Mouse (Mus musculus) CH12.LX (cell line): ENCODE measurements around the gene Tbc1d9b. TPM values are rescaled to one million over a fixed set of nuclear protein-coding genes. Genes with fewer than 3 reads are reported as not detected.

Experiments used
- DNase-seq: peaks from one replicate; pipeline ENCODE4 v3.0.0-alpha.2; 2013; ENCODE audit errors: extremely low read depth
- H3K27ac ChIP-seq: 2 replicates; pipeline ENCODE4 v1.5.1; 2012; ENCODE audit warnings: low read depth, mild to moderate bottlenecking, control low read depth, moderate library complexity; ENCODE audit not compliant: insufficient read depth
- H3K27me3 ChIP-seq: replicated peaks from 2 replicates; pipeline ENCODE3; 2012; ENCODE audit warnings: inconsistent platforms
- H3K36me3 ChIP-seq, 2 experiments: replicated peaks in 1 of 2; 2 replicates each; pipeline versions ENCODE3 to v1.6.1; 2012; ENCODE audit warnings: inconsistent platforms in 1 of 2, low read length in 1 of 2, mild to moderate bottlenecking in 1 of 2, mixed read lengths in 1 of 2, moderate library complexity in 1 of 2; ENCODE audit not compliant: control insufficient read depth in 1 of 2, insufficient read depth in 1 of 2
- H3K4me1 ChIP-seq, 2 experiments: 2 replicates each; pipeline ENCODE4 v1.6.1; 2012; ENCODE audit warnings: inconsistent platforms in 1 of 2, moderate library complexity in 1 of 2; ENCODE audit not compliant: insufficient read depth in 2 of 2, control insufficient read depth in 1 of 2
- H3K4me2 ChIP-seq: 2 replicates; pipeline ENCODE4 v1.6.1; 2012; ENCODE audit warnings: low read depth, mild to moderate bottlenecking, control low read depth; ENCODE audit not compliant: poor library complexity, insufficient read depth, severe bottlenecking
- H3K4me3 ChIP-seq, 3 experiments: fragments of 150-350 bp in 1 of 3; sonication (generic) in 1 of 3; replicated peaks in 1 of 3; 2 replicates each; pipeline versions ENCODE3 to v1.5.1; 2011 to 2012; ENCODE audit warnings: low read depth in 2 of 3, low read length in 2 of 3, mild to moderate bottlenecking in 2 of 3, moderate library complexity in 2 of 3, control low read depth in 1 of 3, improper control_type of control experiment in 1 of 3, inconsistent platforms in 1 of 3, mixed read lengths in 1 of 3; ENCODE audit not compliant: poor library complexity in 1 of 3
- H3K79me2 ChIP-seq: replicated peaks from 2 replicates; pipeline ENCODE4 v1.6.1; 2012; ENCODE audit warnings: mild to moderate bottlenecking, moderate library complexity; ENCODE audit not compliant: control insufficient read depth, poor library complexity, insufficient read depth, severe bottlenecking; ENCODE audit errors: extremely low read depth
- H3K9ac ChIP-seq: 2 replicates; pipeline ENCODE4 v1.6.1; 2012; ENCODE audit warnings: low read depth, mild to moderate bottlenecking, control low read depth, moderate library complexity; ENCODE audit not compliant: insufficient read depth
- H3K9me3 ChIP-seq: replicated peaks from 2 replicates; pipeline ENCODE3; 2012; ENCODE audit warnings: low read length, inconsistent platforms, mixed read lengths
- CHD1 ChIP-seq: IDR thresholded peaks from 2 replicates; pipeline ENCODE4 v1.6.1; 2012; ENCODE audit warnings: low read depth, low read length, improper control_type of control experiment, inconsistent platforms
- CHD2 ChIP-seq: IDR thresholded peaks from 2 replicates; pipeline ENCODE4 v1.6.1; 2011; ENCODE audit warnings: low read length, improper control_type of control experiment
- CTCF ChIP-seq, 2 experiments: IDR thresholded peaks in 1 of 2; conservative IDR thresholded peaks in 1 of 2; 2 replicates each; pipeline ENCODE4 v1.5.1; 2011 to 2012; ENCODE audit warnings: low read depth in 2 of 2, low read length in 2 of 2, improper control_type of control experiment in 1 of 2, inconsistent platforms in 1 of 2, mild to moderate bottlenecking in 1 of 2, moderate library complexity in 1 of 2
- E2F4 ChIP-seq: IDR thresholded peaks from 2 replicates; pipeline ENCODE4 v1.6.1; 2011; ENCODE audit warnings: low read depth, low read length, improper control_type of control experiment; ENCODE audit not compliant: insufficient replicate concordance
- EP300 ChIP-seq: IDR thresholded peaks from 2 replicates; pipeline ENCODE4 v1.6.1; 2011; ENCODE audit warnings: low read length, improper control_type of control experiment
- ETS1 ChIP-seq: conservative IDR thresholded peaks from 2 replicates; pipeline ENCODE4 v1.6.1; 2012; ENCODE audit warnings: low read depth, mild to moderate bottlenecking, inconsistent platforms, low read length, improper control_type of control experiment, moderate library complexity
- GABPA ChIP-seq: IDR thresholded peaks from 2 replicates; pipeline ENCODE4 v1.6.1; 2012; ENCODE audit warnings: low read depth, low read length, improper control_type of control experiment, inconsistent platforms; ENCODE audit not compliant: insufficient replicate concordance
- HCFC1 ChIP-seq: IDR thresholded peaks from 2 replicates; pipeline ENCODE4 v1.6.1; 2012; ENCODE audit warnings: low read depth, mild to moderate bottlenecking, inconsistent platforms, low read length, improper control_type of control experiment
- IRF4 ChIP-seq: IDR thresholded peaks from 2 replicates; pipeline ENCODE4 v1.6.1; 2014; ENCODE audit warnings: low read depth, mild to moderate bottlenecking, inconsistent platforms, low read length, improper control_type of control experiment
- JUND ChIP-seq: conservative IDR thresholded peaks from 2 replicates; pipeline ENCODE4 v1.6.1; 2011; ENCODE audit warnings: low read depth, low read length, improper control_type of control experiment
- KAT2A ChIP-seq: IDR thresholded peaks from 2 replicates; pipeline ENCODE4 v1.6.1; 2012; ENCODE audit warnings: low read length, improper control_type of control experiment, inconsistent platforms; ENCODE audit not compliant: insufficient replicate concordance
- MAFK ChIP-seq: IDR thresholded peaks from 2 replicates; pipeline ENCODE4 v1.6.1; 2011; ENCODE audit warnings: low read length, improper control_type of control experiment; ENCODE audit not compliant: insufficient replicate concordance
- MAX ChIP-seq: IDR thresholded peaks from 2 replicates; pipeline ENCODE4 v1.6.1; 2011; ENCODE audit warnings: low read length, improper control_type of control experiment
- MAZ ChIP-seq: IDR thresholded peaks from 2 replicates; pipeline ENCODE4 v1.6.1; 2012; ENCODE audit warnings: low read depth, mild to moderate bottlenecking, inconsistent platforms, low read length, improper control_type of control experiment, moderate library complexity
- MYC ChIP-seq: IDR thresholded peaks from 2 replicates; pipeline ENCODE4 v1.6.1; 2011; ENCODE audit warnings: low read depth, mild to moderate bottlenecking, improper control_type of control experiment, low read length
- NELFE ChIP-seq: IDR thresholded peaks from 2 replicates; pipeline ENCODE4 v1.6.1; 2011; ENCODE audit warnings: low read depth, low read length, improper control_type of control experiment
- NRF1 ChIP-seq: IDR thresholded peaks from 2 replicates; pipeline ENCODE4 v1.6.1; 2014; ENCODE audit warnings: low read depth, mild to moderate bottlenecking, inconsistent platforms, low read length, improper control_type of control experiment, moderate library complexity
- POLR2A ChIP-seq: IDR thresholded peaks from 2 replicates; pipeline ENCODE4 v1.6.1; 2011; ENCODE audit warnings: low read depth, mild to moderate bottlenecking, improper control_type of control experiment, low read length
- RAD21 ChIP-seq: IDR thresholded peaks from 2 replicates; pipeline ENCODE4 v1.6.1; 2011; ENCODE audit warnings: low read depth, mild to moderate bottlenecking, low read length, improper control_type of control experiment, moderate library complexity
- RCOR1 ChIP-seq: conservative IDR thresholded peaks from 2 replicates; pipeline ENCODE4 v1.6.1; 2012; ENCODE audit warnings: low read depth, mild to moderate bottlenecking, inconsistent platforms, low read length, improper control_type of control experiment
- SIN3A ChIP-seq: IDR thresholded peaks from 2 replicates; pipeline ENCODE4 v1.6.1; 2012; ENCODE audit warnings: low read length, improper control_type of control experiment, inconsistent platforms
- SMC3 ChIP-seq: IDR thresholded peaks from 2 replicates; pipeline ENCODE4 v1.6.1; 2011; ENCODE audit warnings: low read depth, low read length, improper control_type of control experiment
- TBP ChIP-seq: conservative IDR thresholded peaks from 2 replicates; pipeline ENCODE4 v1.6.1; 2011; ENCODE audit warnings: low read depth, low read length, improper control_type of control experiment
- TCF12 ChIP-seq: IDR thresholded peaks from 2 replicates; pipeline ENCODE4 v1.6.1; 2014; ENCODE audit warnings: low read depth, mild to moderate bottlenecking, inconsistent platforms, low read length, improper control_type of control experiment
- USF1 ChIP-seq: IDR thresholded peaks from 2 replicates; pipeline ENCODE4 v1.6.1; 2014; ENCODE audit warnings: low read depth, mild to moderate bottlenecking, inconsistent platforms, low read length, improper control_type of control experiment
- USF2 ChIP-seq: conservative IDR thresholded peaks from 2 replicates; pipeline ENCODE4 v1.6.1; 2011; ENCODE audit warnings: low read depth, low read length, improper control_type of control experiment
- ZKSCAN1 ChIP-seq: IDR thresholded peaks from 2 replicates; pipeline ENCODE4 v1.6.1; 2012; ENCODE audit warnings: low read depth, inconsistent platforms, low read length, improper control_type of control experiment, borderline replicate concordance
- ZMIZ1 ChIP-seq: IDR thresholded peaks from 2 replicates; pipeline ENCODE4 v1.6.1; 2012; ENCODE audit warnings: low read depth, mild to moderate bottlenecking, inconsistent platforms, low read length, improper control_type of control experiment
- ZNF384 ChIP-seq: IDR thresholded peaks from 2 replicates; pipeline ENCODE4 v1.6.1; 2012; ENCODE audit warnings: low read depth, low read length, improper control_type of control experiment, inconsistent platforms
- dilution Hi-C: fragments of 300-500 bp; cut with MboI; formaldehyde crosslinking; loops from 2 replicates; pipeline ENCODE4 v1.14.3; 2020; ENCODE audit warnings: low sequenced_read_pairs; ENCODE audit not compliant: extremely low pct_unique_long_range_greater_than_20kb, extremely low pct_ligation_motif_present
- in situ Hi-C: fragments of 300-500 bp; cut with MboI; formaldehyde crosslinking; loops from 3 replicates; pipeline ENCODE4 v1.14.3; 2019; ENCODE audit warnings: low sequenced_read_pairs, low pct_ligation_motif_present, low pct_unique_long_range_greater_than_20kb, mixed read lengths
- polyA plus RNA-seq: library from polyadenylated mRNA; unstranded; fragments of >175 nt; gene quantifications from 2 replicates; pipeline ENCODE4 v1.2.1, GENCODE M21; 2012; ENCODE audit warnings: low read depth; ENCODE audit not compliant: insufficient read length
- total RNA-seq, 2 experiments: library from RNA; depleted of rRNA; stranded (reverse); fragments of 300-350 nt in 1 of 2; fragments of >200 nt in 1 of 2; gene quantifications; 2 replicates each; pipeline ENCODE4 v1.2.3; 2012 to 2014

The Tbc1d9b gene
- total and polyA plus RNA-seq, 3 experiments, result 14.1 to 28.6 (median 27.9) TPM

- peaks cover 26 to 64% of the 10 kb centered on the region in 2 experiments for H3K36me3 ChIP-seq
- dilution Hi-C loops, result no loop called here
- H3K27me3 ChIP-seq, result no peaks in the 10 kb centered on the region
Observed at GRCm38 (mm10) chr11:50184788-50185187, 53.6 kb downstream of the Tbc1d9b start.

GRCm38 (mm10) chr11:50188682-50189081, 57.5 kb downstream of the Tbc1d9b start:
- Histone ChIP-seq H3K4me1 (peaks cover 0 to 44% of the 10 kb centered on the region in 2 experiments; a peak in 2 of 4 replicates), H3K79me2 (no peaks in the 10 kb centered on the region), H3K9ac (no peak overlapping the region), H3K27ac (no peak overlapping the region), H3K36me3 (peaks cover 26 to 64% of the 10 kb centered on the region in 2 experiments), H3K4me3 (no peak overlapping the region), H3K9me3 (no peaks in the 10 kb centered on the region), H3K4me2 (no peak overlapping the region; the same call in 1 of the 2 replicates), H3K27me3 (no peaks in the 10 kb centered on the region)
- no peak for TF ChIP-seq RCOR1
- TF ChIP-seq JUND, result no peak
- no peak for TF ChIP-seq E2F4
- TF ChIP-seq SIN3A, result no peak
- no peak for TF ChIP-seq TBP
- no peak for TF ChIP-seq USF1
- TF ChIP-seq ZKSCAN1, result no peak
- TF ChIP-seq NRF1, result no peak
- no peak for TF ChIP-seq CTCF (conservative IDR thresholded peaks at IDR 0.05 in 1 of 2, IDR thresholded peaks at IDR 0.05 in 1 of 2; ENCODE audit: low read depth in 2 of 2, low read length in 2 of 2)
- no peak for TF ChIP-seq MAZ
- TF ChIP-seq IRF4, result no peak
- TF ChIP-seq MYC, result no peak
- no peak for TF ChIP-seq ZMIZ1
- no peak for TF ChIP-seq CHD1
- TF ChIP-seq USF2, result no peak
- TF ChIP-seq SMC3, result no peak
- TF ChIP-seq POLR2A, result no peak
- TF ChIP-seq NELFE, result no peak
- no peak for TF ChIP-seq GABPA
- dilution Hi-C loops (no loop called here), in situ Hi-C loops (no loop called here)
- DNase-seq, result no peak

More at GRCm38 (mm10) chr11:50184788-50185187, 53.6 kb downstream of the Tbc1d9b start:
- Histone ChIP-seq H3K4me1 (peaks cover 4 to 42% of the 10 kb centered on the region in 2 experiments), H3K9me3 (no peaks in the 10 kb centered on the region), H3K27ac (no peak overlapping the region), H3K4me3 (no peak overlapping the region), H3K9ac (no peak overlapping the region), H3K4me2 (no peak overlapping the region), H3K79me2 (no peaks in the 10 kb centered on the region)
- in situ Hi-C loops, result no loop called here
- TF ChIP-seq MAFK (no peak), CHD1 (no peak), MYC (no peak), ETS1 (no peak), MAZ (no peak), USF2 (no peak), MAX (no peak), NELFE (no peak), TCF12 (no peak), ZNF384 (no peak), USF1 (no peak), ZMIZ1 (no peak), E2F4 (no peak), EP300 (no peak), CHD2 (no peak), KAT2A (no peak), RAD21 (no peak), HCFC1 (no peak), GABPA (no peak), SMC3 (no peak)
- no peak for DNase-seq
